Mouse (Mus musculus) myocyte (in vitro differentiated cells): Measurements from ENCODE around the gene Tle6. TPM values are rescaled to one million over a fixed set of nuclear protein-coding genes. Genes with fewer than 3 reads are reported as not detected.

ENCODE experiments used
- H3K27me3 ChIP-seq: one replicate; pipeline ENCODE4 v1.6.1; 2011; ENCODE audit not compliant: control insufficient read depth, insufficient read depth, insufficient read length
- H3K36me3 ChIP-seq: one replicate; pipeline ENCODE4 v1.6.1; 2011; ENCODE audit not compliant: control insufficient read depth, insufficient read depth
- H3K4me2 ChIP-seq: one replicate; pipeline ENCODE4 v1.6.1; 2011; ENCODE audit warnings: low read depth, control low read depth
- H3K4me3 ChIP-seq: one replicate; pipeline ENCODE4 v1.5.1; 2011; ENCODE audit warnings: mild to moderate bottlenecking, control low read depth, moderate library complexity
- H3K79me2 ChIP-seq: one replicate; pipeline ENCODE4 v1.6.1; 2011; ENCODE audit not compliant: control insufficient read depth, insufficient read depth
- H3ac ChIP-seq: one replicate; pipeline ENCODE4 v1.6.1; 2011; ENCODE audit not compliant: control insufficient read depth, insufficient read length
- CEBPB ChIP-seq: IDR thresholded peaks from 2 replicates; pipeline ENCODE4 v1.6.1; 2011; ENCODE audit warnings: mild to moderate bottlenecking, moderate library complexity; ENCODE audit not compliant: poor library complexity, insufficient read depth, severe bottlenecking
- E2F4 ChIP-seq: IDR thresholded peaks from one replicate; pipeline ENCODE4 v1.6.1; 2011; ENCODE audit warnings: mild to moderate bottlenecking, control low read depth, moderate library complexity; ENCODE audit not compliant: insufficient read depth
- MAX ChIP-seq: IDR thresholded peaks from one replicate; pipeline ENCODE4 v1.6.1; 2011; ENCODE audit warnings: low read depth, mild to moderate bottlenecking, control low read depth
- MYOD1 ChIP-seq, 3 experiments: IDR thresholded peaks; one replicate each; pipeline ENCODE4 v1.6.1; 2011; ENCODE audit warnings: control low read depth in 2 of 3, low read depth in 2 of 3, mild to moderate bottlenecking in 2 of 3, moderate library complexity in 1 of 3; ENCODE audit not compliant: insufficient read length in 2 of 3, control insufficient read depth in 1 of 3
- MYOG ChIP-seq, 3 experiments: IDR thresholded peaks; one replicate each; pipeline ENCODE4 v1.6.1; 2011; ENCODE audit warnings: control low read depth in 2 of 3, low read depth in 2 of 3, mild to moderate bottlenecking in 2 of 3; ENCODE audit not compliant: insufficient read length in 2 of 3, control insufficient read depth in 1 of 3, insufficient read depth in 1 of 3
- POLR2A ChIP-seq: IDR thresholded peaks from one replicate; pipeline ENCODE4 v1.6.1; 2011; ENCODE audit warnings: low read depth, mild to moderate bottlenecking, control low read depth, moderate library complexity; ENCODE audit not compliant: insufficient read length
- POLR2AphosphoS2 ChIP-seq: IDR thresholded peaks from one replicate; pipeline ENCODE4 v1.6.1; 2011; ENCODE audit warnings: low read depth, control low read depth; ENCODE audit not compliant: insufficient read length
- REST ChIP-seq: IDR thresholded peaks from one replicate; pipeline ENCODE4 v1.6.1; 2011; ENCODE audit warnings: mild to moderate bottlenecking, control low read depth, moderate library complexity; ENCODE audit not compliant: insufficient read depth, insufficient read length
- SRF ChIP-seq: IDR thresholded peaks from one replicate; pipeline ENCODE4 v1.6.1; 2011; ENCODE audit warnings: low read depth; ENCODE audit not compliant: control insufficient read depth, insufficient read length
- TCF12 ChIP-seq: IDR thresholded peaks from one replicate; pipeline ENCODE4 v1.6.1; 2011; ENCODE audit warnings: mild to moderate bottlenecking, control low read depth; ENCODE audit not compliant: poor library complexity, insufficient read depth, severe bottlenecking
- TCF3 ChIP-seq: IDR thresholded peaks from one replicate; pipeline ENCODE4 v1.6.1; 2011; ENCODE audit warnings: low read depth, control low read depth; ENCODE audit not compliant: insufficient read length
- USF1 ChIP-seq: IDR thresholded peaks from one replicate; pipeline ENCODE4 v1.6.1; 2011; ENCODE audit warnings: low read depth, mild to moderate bottlenecking, control low read depth, moderate library complexity
- polyA plus RNA-seq: library from polyadenylated mRNA; unstranded; fragments of >200 nt; fragmentation: generic; extraction: Trizol; gene quantifications from one replicate; pipeline ENCODE4 v1.2.1, GENCODE M21; 2012; ENCODE audit warnings: missing spikeins

The Tle6 gene
- polyA plus RNA-seq, 1 experiment: 15.3 TPM

DNA sequence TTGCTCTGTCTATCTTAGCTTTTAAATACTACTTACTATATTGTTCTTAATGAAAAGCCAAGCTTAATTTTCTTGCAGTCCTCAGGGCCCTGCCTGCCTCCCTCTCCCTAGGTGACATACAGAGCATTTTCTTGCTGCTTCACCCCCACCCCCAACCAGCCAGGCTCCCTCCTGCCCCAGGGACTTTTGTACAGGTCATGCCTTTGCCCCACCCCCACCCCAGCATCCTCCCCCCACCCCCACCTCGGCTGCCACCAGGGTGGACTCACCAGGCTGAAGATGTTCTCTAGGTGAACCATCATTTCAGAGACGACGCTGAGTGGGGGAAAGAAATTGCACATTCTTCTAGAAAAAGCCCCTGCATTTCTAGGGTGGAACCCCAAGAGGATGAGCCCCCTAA lies 2.5 kb downstream of the Tle6 start:
- no peak overlapping the region for H3K4me3 ChIP-seq
- H3K4me2 ChIP-seq: no peak overlapping the region
- H3K27me3 ChIP-seq: no peaks in the 10 kb centered on the region

DNA sequence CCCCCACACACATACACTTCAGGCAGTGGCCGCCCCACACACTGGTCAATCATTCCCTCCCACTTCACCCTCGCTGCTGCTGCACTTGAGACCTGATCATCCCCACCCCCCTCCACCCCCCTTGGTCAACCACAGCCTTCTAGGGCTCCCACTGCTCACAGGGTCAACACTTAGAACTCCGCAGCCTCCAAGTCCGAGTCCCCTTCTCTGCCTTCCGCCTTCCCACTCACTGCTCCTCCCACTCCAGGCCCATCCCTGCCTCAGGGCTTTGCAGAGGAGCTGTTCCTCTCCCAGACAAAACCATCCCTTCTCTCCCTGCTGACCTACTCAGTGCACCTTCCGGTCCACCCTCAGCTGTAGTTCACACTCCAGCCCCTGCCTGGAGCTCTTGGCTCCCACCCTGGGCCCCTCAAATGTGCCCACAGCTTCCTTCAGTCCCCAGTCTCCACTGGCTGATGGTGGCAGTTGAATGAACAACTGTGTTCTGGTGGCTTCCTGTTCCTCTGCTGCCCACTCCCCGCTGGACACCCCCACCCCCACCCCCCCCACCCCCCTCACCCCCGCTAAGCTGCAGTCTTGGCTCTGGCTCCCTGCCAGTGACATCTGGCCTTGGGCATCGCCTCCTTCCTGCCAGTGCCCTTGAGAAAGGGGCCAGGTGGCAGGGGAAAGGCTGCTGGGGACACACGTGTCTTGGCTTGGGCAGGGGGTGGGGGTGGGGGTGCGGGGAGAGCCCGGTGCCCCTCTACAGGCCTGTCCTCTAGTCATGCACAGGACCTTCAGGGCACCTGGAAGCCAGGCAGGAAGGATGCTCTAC lies 3.5 kb downstream of the Tle6 start:
- Histone ChIP-seq H3K36me3 (no peaks in the 10 kb centered on the region), H3K4me2 (peak overlapping the region; percentile 80), H3K27me3 (no peaks in the 10 kb centered on the region), H3ac (no peak overlapping the region), H3K4me3 (peak overlapping the region; percentile 14), H3K79me2 (no peaks in the 10 kb centered on the region)
- TF ChIP-seq TCF3: no peak
- TF ChIP-seq POLR2A: peak; percentile 36

More for the DNA sequence above, 2.5 kb downstream of the Tle6 start:
- H3K36me3 ChIP-seq: no peaks in the 10 kb centered on the region
- no peak overlapping the region for H3ac ChIP-seq
- TF ChIP-seq USF1 (no peak), MYOD1 (IDR thresholded peaks at IDR 0.05; ENCODE audit: control insufficient read depth in 1 of 3, insufficient read length in 2 of 3, low read depth in 2 of 3) (no peak), E2F4 (no peak), MYOG (IDR thresholded peaks at IDR 0.05; ENCODE audit: control insufficient read depth in 1 of 3, insufficient read depth in 1 of 3, insufficient read length in 2 of 3, low read depth in 2 of 3) (no peak), POLR2A (no peak), MAX (no peak), TCF3 (no peak), TCF12 (no peak), SRF (no peak)
- no peaks in the 10 kb centered on the region for H3K79me2 ChIP-seq

DNA sequence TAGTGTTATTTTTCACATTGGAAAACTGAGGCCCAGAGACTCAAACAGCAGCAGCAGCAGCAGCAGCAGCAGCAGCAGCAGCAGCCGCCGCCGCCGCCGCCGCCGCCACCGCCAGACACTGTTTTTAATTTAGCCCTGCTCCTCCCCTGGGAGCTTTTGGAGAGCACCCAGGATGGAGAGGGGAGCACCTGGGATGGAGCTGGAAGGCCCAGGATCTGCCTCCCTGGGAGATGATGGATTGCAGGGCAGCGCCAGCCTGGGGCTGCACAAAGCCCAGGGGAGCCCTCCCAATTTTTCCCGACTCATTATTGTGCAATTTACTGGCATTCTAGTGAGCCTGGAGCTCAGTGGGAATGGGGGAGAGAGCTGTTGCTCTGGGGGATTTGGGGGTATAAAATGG lies 4.3 kb downstream of the Tle6 start:
- no peaks in the 10 kb centered on the region for H3K36me3 ChIP-seq
- H3K27me3 ChIP-seq: no peaks in the 10 kb centered on the region
- H3K4me2 ChIP-seq: peak overlapping the region; percentile 80
- peak overlapping the region; percentile 14 for H3K4me3 ChIP-seq
- H3ac ChIP-seq: no peak overlapping the region
- TF ChIP-seq CEBPB: peak; percentile 90
- no peak for TF ChIP-seq POLR2A
- H3K79me2 ChIP-seq: no peaks in the 10 kb centered on the region

DNA sequence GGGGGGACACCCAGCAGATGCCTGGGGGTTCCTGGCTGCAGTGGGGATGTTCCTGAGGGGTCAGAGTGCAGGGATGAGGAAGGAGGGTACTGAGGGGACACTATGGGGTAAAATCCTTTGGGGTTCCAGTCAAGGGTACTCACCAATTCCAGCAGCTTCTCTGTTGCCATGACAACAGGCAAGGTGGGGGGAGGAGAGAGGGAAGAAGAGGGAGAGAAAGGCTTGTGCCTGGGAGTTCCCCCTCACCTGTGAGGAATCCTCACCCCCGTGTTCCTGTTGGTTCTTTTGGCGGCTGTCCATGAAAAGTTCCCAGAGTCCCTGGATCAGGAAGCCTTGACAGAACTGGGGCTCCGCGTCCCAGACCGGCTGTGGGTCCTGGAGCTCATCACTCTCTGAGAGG lies 5.3 kb downstream of the Tle6 start:
- H3K36me3 ChIP-seq: no peaks in the 10 kb centered on the region
- no peak overlapping the region for H3ac ChIP-seq
- H3K27me3 ChIP-seq: no peaks in the 10 kb centered on the region
- H3K4me3 ChIP-seq: no peak overlapping the region
- H3K4me2 ChIP-seq: peak overlapping the region; percentile 80
- TF ChIP-seq POLR2AphosphoS2 (no peak), CEBPB (no peak), USF1 (no peak)
- H3K79me2 ChIP-seq: no peaks in the 10 kb centered on the region

DNA sequence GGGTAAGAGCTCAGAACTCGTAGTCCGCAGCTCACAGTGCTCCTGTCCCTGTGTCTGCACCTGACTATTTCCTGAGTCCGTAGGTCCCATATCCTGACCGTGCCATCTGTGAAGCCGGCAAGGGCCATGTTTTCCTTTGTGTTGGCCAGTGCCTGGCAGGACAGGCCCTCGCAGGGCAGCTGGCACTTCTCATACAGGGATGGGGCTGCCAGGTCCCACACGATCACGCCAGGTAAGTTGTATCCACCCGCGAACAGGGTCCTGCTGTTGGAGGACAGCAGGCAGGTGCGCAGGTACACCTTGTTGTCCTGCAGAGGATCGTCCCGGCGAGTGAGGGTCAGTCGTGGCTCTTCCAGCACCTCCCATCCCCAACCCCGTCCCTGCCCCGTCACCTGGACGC lies 6.9 kb downstream of the Tle6 start:
- TF ChIP-seq POLR2AphosphoS2 (no peak), MYOD1 (IDR thresholded peaks at IDR 0.05; ENCODE audit: control insufficient read depth in 1 of 3, insufficient read length in 2 of 3, low read depth in 2 of 3) (no peak), REST (no peak), USF1 (no peak), MAX (no peak), CEBPB (no peak), POLR2A (no peak), E2F4 (no peak), TCF12 (no peak), MYOG (IDR thresholded peaks at IDR 0.05; ENCODE audit: control insufficient read depth in 1 of 3, insufficient read depth in 1 of 3, insufficient read length in 2 of 3, low read depth in 2 of 3) (no peak), SRF (no peak), TCF3 (no peak)
- no peaks in the 10 kb centered on the region for H3K27me3 ChIP-seq
- no peak overlapping the region for H3K4me3 ChIP-seq
- H3ac ChIP-seq: no peak overlapping the region
- no peaks in the 10 kb centered on the region for H3K79me2 ChIP-seq
- no peak overlapping the region for H3K4me2 ChIP-seq
- H3K36me3 ChIP-seq: no peaks in the 10 kb centered on the region

DNA sequence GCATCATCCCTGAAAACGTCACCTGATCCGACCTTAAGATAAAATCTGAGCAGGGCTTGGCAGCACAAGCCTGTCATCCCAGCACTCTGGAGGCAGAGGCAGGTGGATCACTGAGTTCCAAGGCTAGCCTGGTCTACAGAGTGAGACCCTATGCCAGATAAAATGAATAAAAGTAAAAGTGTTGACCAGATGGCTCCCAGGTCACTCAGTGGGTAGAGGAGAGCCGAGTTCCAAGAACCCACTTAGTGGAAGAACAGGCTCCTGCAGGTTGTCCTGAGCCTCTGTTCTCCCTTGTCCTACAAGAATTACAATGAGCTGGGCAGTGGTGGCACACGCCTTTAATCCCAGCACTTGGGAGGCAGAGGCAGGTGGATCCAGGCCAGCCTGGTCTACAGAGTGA lies 7.7 kb downstream of the Tle6 start:
- H3K36me3 ChIP-seq: no peaks in the 10 kb centered on the region
- no peak overlapping the region for H3K4me2 ChIP-seq
- H3K79me2 ChIP-seq: no peaks in the 10 kb centered on the region
- H3K4me3 ChIP-seq: no peak overlapping the region
- H3K27me3 ChIP-seq: no peaks in the 10 kb centered on the region
- H3ac ChIP-seq: no peak overlapping the region
- TF ChIP-seq REST: no peak
- TF ChIP-seq CEBPB: no peak
- no peak for TF ChIP-seq TCF12
- no peak for TF ChIP-seq TCF3
- no peak for TF ChIP-seq POLR2A
- TF ChIP-seq MYOG (IDR thresholded peaks at IDR 0.05; ENCODE audit: control insufficient read depth in 1 of 3, insufficient read depth in 1 of 3, insufficient read length in 2 of 3, low read depth in 2 of 3): no peak
- no peak for TF ChIP-seq USF1
- TF ChIP-seq E2F4: no peak
- TF ChIP-seq SRF: no peak
- no peak for TF ChIP-seq POLR2AphosphoS2
- TF ChIP-seq MAX: no peak
- no peak for TF ChIP-seq MYOD1 (IDR thresholded peaks at IDR 0.05; ENCODE audit: control insufficient read depth in 1 of 3, insufficient read length in 2 of 3, low read depth in 2 of 3)
